Mouse (Mus musculus) limb, embryonic 10.5 days (tissue): ENCODE results near the gene Adamts6. TPM values are rescaled to one million over a fixed set of nuclear protein-coding genes. Genes with fewer than 3 reads are reported as not detected.

ENCODE experiments used
- DNase-seq: peaks from one replicate; pipeline ENCODE4 v3.0.0-alpha.2; 2017; ENCODE audit warnings: low spot score
- H3K27ac ChIP-seq: fragments of 300-500 bp; sonication (generic); 2 replicates; pipeline ENCODE4 v1.5.1; 2016; ENCODE audit warnings: mild to moderate bottlenecking
- H3K27me3 ChIP-seq: fragments of 300-500 bp; sonication (generic); 2 replicates; pipeline ENCODE4 v1.6.1; 2016; ENCODE audit warnings: low read depth, mild to moderate bottlenecking; ENCODE audit not compliant: poor library complexity, severe bottlenecking
- H3K36me3 ChIP-seq: fragments of 300-500 bp; sonication (generic); 2 replicates; pipeline ENCODE4 v1.6.1; 2016; ENCODE audit warnings: mild to moderate bottlenecking, moderate library complexity
- H3K4me1 ChIP-seq: fragments of 300-500 bp; sonication (generic); 2 replicates; pipeline ENCODE4 v1.6.1; 2016
- H3K4me3 ChIP-seq: fragments of 300-500 bp; sonication (generic); 2 replicates; pipeline ENCODE4 v1.5.1; 2016; ENCODE audit warnings: mild to moderate bottlenecking, moderate library complexity
- H3K9me3 ChIP-seq: fragments of 300-500 bp; sonication (generic); replicated peaks from 2 replicates; pipeline ENCODE4 v1.6.1; 2016; ENCODE audit warnings: mild to moderate bottlenecking
- WGBS: fragments of 180-500 bp; shearing (Covaris S2); methylation state at CpG from one replicate; pipeline ENCODE4 v1.1.7; 2016; 5-methylcytosine and 5-hydroxymethylcytosine counted together
- polyA plus RNA-seq: library from polyadenylated mRNA; unstranded; fragments of >200 nt; fragmentation: Nextera tagmentation; extraction: Ambion mirVana; gene quantifications from 2 replicates; pipeline ENCODE4 v1.2.1, GENCODE M21; 2016

Gene Adamts6
- polyA plus RNA-seq, 1 experiment from 2014 or later, result 3.0 TPM

- peak; percentile 14 for DNase-seq
- Histone ChIP-seq H3K9me3 (no peaks in the 10 kb centered on the region), H3K27me3 (no peaks in the 10 kb centered on the region), H3K27ac (no peak overlapping the region), H3K4me1 (no peaks in the 10 kb centered on the region), H3K4me3 (no peak overlapping the region), H3K36me3 (no peaks in the 10 kb centered on the region)
- whole genome bisulfite sequencing, result 83% methylated on average over 4 of the region's 4 CpGs
These were observed 238.0 kb downstream of the Adamts6 start for GRCm38 (mm10) chr13:104525656-104526055.

- Histone ChIP-seq H3K27ac (no peak overlapping the region), H3K4me3 (no peak overlapping the region), H3K36me3 (no peaks in the 10 kb centered on the region), H3K4me1 (no peaks in the 10 kb centered on the region), H3K9me3 (no peaks in the 10 kb centered on the region), H3K27me3 (no peaks in the 10 kb centered on the region)
- DNase-seq, result peak; percentile 12
These were observed 241.6 kb downstream of the Adamts6 start for GRCm38 (mm10) chr13:104529238-104529637.

GRCm38 (mm10) chr13:104531841-104532240 lies 244.2 kb downstream of the Adamts6 start:
- Histone ChIP-seq H3K36me3 (no peaks in the 10 kb centered on the region), H3K9me3 (no peaks in the 10 kb centered on the region), H3K27ac (no peak overlapping the region), H3K27me3 (no peaks in the 10 kb centered on the region), H3K4me3 (no peak overlapping the region), H3K4me1 (no peaks in the 10 kb centered on the region)
- WGBS, result 93% methylated on average over 8 of the region's 8 CpGs
- no peak for DNase-seq

- Histone ChIP-seq H3K4me3 (no peak overlapping the region), H3K9me3 (no peaks in the 10 kb centered on the region), H3K27me3 (no peaks in the 10 kb centered on the region), H3K36me3 (no peaks in the 10 kb centered on the region), H3K27ac (no peak overlapping the region), H3K4me1 (no peaks in the 10 kb centered on the region)
- 94% methylated on average over 7 of the region's 7 CpGs for WGBS
- DNase-seq, result no peak
These were observed 245.1 kb downstream of the Adamts6 start for GRCm38 (mm10) chr13:104532723-104533122.

DNA sequence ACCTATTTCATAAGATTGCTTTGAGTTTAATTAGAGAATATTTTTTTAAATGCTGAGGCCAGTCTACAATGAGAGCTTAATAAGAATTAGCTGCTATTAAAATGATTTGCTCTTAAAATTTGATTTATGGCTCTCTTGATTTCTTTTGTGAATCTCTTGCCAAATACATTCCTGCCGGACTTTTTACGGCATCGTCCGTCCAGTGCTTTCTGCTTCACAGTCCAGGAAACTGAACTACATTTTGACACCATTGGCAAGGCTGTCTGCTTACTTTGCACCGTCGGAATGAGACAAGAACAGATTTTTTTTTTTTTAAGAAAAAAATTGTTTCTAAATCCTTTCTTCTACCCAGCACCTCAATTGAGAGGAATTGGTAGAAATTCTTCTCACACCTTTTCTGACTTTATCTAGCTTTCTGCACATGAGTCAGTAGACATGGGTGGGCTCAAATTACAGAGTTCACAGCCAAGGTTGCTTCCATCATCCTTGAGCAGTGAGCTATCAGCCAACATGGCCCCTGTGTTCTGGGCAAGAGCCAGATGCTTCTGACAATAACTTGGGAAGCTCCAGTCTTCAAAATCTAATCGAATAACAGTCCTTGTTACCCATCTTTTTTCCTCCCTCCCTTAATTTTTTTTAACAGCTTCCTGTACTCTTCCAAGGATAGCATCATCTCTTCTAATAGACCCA lies 246.3 kb downstream of the Adamts6 start:
- no peak for DNase-seq
- Histone ChIP-seq H3K27me3 (no peaks in the 10 kb centered on the region), H3K9me3 (no peaks in the 10 kb centered on the region), H3K36me3 (no peaks in the 10 kb centered on the region), H3K4me1 (no peaks in the 10 kb centered on the region), H3K27ac (no peak overlapping the region), H3K4me3 (no peak overlapping the region)
- WGBS, result 91% methylated on average over 7 of the region's 7 CpGs

- peak overlapping the region; percentile 23 for H3K4me3 ChIP-seq
- peak overlapping the region; percentile 69 for H3K27ac ChIP-seq
- 32% methylated on average over 7 of the region's 7 CpGs for WGBS
These were observed 253.3 kb downstream of the Adamts6 start for GRCm38 (mm10) chr13:104540861-104541398.

GRCm38 (mm10) chr13:104542123-104542758 lies 254.6 kb downstream of the Adamts6 start:
- Histone ChIP-seq H3K27ac (peak overlapping the region; percentile 69), H3K4me3 (no peak overlapping the region), H3K4me1 (peaks cover 21% of the 10 kb centered on the region), H3K27me3 (no peaks in the 10 kb centered on the region), H3K36me3 (no peaks in the 10 kb centered on the region), H3K9me3 (no peaks in the 10 kb centered on the region)
- 85% methylated on average over 10 of the region's 10 CpGs for WGBS
- DNase-seq, result no peak

More at GRCm38 (mm10) chr13:104540861-104541398, 253.3 kb downstream of the Adamts6 start:
- Histone ChIP-seq H3K9me3 (no peaks in the 10 kb centered on the region), H3K27me3 (no peaks in the 10 kb centered on the region), H3K4me1 (peaks cover 21% of the 10 kb centered on the region), H3K36me3 (no peaks in the 10 kb centered on the region)
- DNase-seq, result no peak

DNA sequence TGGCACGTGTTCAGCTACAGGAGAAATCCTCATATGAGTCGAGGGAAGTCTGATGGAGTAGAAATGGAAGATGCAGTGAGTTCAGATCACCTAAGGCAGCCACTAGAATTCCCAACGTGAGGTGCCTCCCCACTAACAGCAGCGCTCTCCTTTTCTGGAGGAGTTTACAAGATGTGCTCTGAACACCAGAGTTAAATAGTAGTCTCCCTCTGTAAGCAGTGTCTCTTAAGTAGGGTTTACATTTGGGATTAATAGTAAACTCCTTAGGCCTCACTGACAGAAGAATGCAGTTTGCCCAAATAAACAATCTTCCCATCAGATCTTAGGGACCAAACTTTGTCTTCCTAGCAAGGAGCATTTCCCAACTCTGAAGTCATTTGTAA lies 255.1 kb downstream of the Adamts6 start:
- 73% methylated on average over 4 of the region's 4 CpGs for WGBS
- Histone ChIP-seq H3K27me3 (no peaks in the 10 kb centered on the region), H3K36me3 (no peaks in the 10 kb centered on the region), H3K9me3 (no peaks in the 10 kb centered on the region), H3K4me3 (no peak overlapping the region), H3K4me1 (peaks cover 21% of the 10 kb centered on the region), H3K27ac (peak overlapping the region; percentile 67; the same call in 1 of the 2 replicates)
- DNase-seq, result no peak

Other genes starting within 250 kb of the Adamts6 start
- gene Nln, start 178.2 kb upstream of the Adamts6 start, polyA plus RNA-seq, result 20.2 and 20.4 TPM in 2 replicates
- 5.8 and 7.3 TPM in 2 replicates for gene Sgtb, start 178.1 kb upstream of the Adamts6 start, polyA plus RNA-seq
- 70.3 and 71.1 TPM in 2 replicates for gene Trappc13, start 109.4 kb upstream of the Adamts6 start, polyA plus RNA-seq
- 15.2 and 19.2 TPM in 2 replicates for gene Trim23, start 109.0 kb upstream of the Adamts6 start, polyA plus RNA-seq
- gene Cenpk, start 59.2 kb upstream of the Adamts6 start, polyA plus RNA-seq, result 92.0 and 92.9 TPM in 2 replicates
- gene Ppwd1, start 59.0 kb upstream of the Adamts6 start, polyA plus RNA-seq, result 17.7 and 21.2 TPM in 2 replicates